10 mouse cellular contexts compared by ENCODE assay signal in genomic region chr8:47636032-47636431, GRCm38 (mm10).
"Had no signal": no experiment of that assay in that cellular context is flagged by ENCODE, and none has a peak within 500 bp of the region (broad histone marks: within the 10 kb centered on the region; RNA-seq: fewer than 3 reads in every experiment).

No protein-coding gene starts in this region.

- H3K4me2 ChIP-seq: limb, embryonic 15.5 days; liver, embryonic 12.5 days; neural tube, embryonic 12.5 days had no signal

- DNase-seq: kidney, adult 9 months; kidney, postnatal 36 days; layer of hippocampus, adult 9-11 months; layer of hippocampus, postnatal 36 days; thymus, postnatal 4 days had no signal

- H3K4me3 ChIP-seq: limb, embryonic 15.5 days; liver, embryonic 12.5 days; neural tube, embryonic 12.5 days had no signal

- H3K27ac ChIP-seq: kidney, postnatal 0 days; limb, embryonic 15.5 days; liver, embryonic 12.5 days; neural tube, embryonic 12.5 days; stomach, postnatal 0 days had no signal

- H3K36me3 ChIP-seq: limb, embryonic 15.5 days; liver, embryonic 12.5 days; neural tube, embryonic 12.5 days had no signal

- ATAC-seq: liver, embryonic 12.5 days had no signal

- H3K9me3 ChIP-seq: limb, embryonic 15.5 days; liver, embryonic 12.5 days had no signal

- H3K4me1 ChIP-seq: liver, embryonic 12.5 days; neural tube, embryonic 12.5 days had no signal

- H3K9ac ChIP-seq: limb, embryonic 15.5 days; liver, embryonic 12.5 days; neural tube, embryonic 12.5 days had no signal

- H3K27me3 ChIP-seq: limb, embryonic 15.5 days; liver, embryonic 12.5 days; neural tube, embryonic 12.5 days had no signal
